Mouse (Mus musculus) limb, embryonic 12.5 days (tissue): ENCODE results near the gene Plekho2. TPM values are rescaled to one million over a fixed set of nuclear protein-coding genes. Genes with fewer than 3 reads are reported as not detected.

ENCODE experiments used
- ATAC-seq: fragments of 200-750 bp; cut with Nextera tagmentation; 2 replicates; pipeline ENCODE4 v1.8.0; 2017; ENCODE audit warnings: low read depth, moderate TSS enrichment; ENCODE audit not compliant: insufficient number of reproducible peaks, insufficient read depth, low FRiP score, low TSS enrichment
- H3K27ac ChIP-seq: fragments of 300-500 bp; sonication (generic); 2 replicates; pipeline ENCODE4 v1.5.1; 2016; ENCODE audit warnings: mild to moderate bottlenecking, moderate library complexity
- H3K27me3 ChIP-seq: fragments of 300-500 bp; sonication (generic); 2 replicates; pipeline ENCODE4 v1.6.1; 2016; ENCODE audit warnings: mild to moderate bottlenecking, moderate library complexity
- H3K36me3 ChIP-seq: fragments of 300-500 bp; sonication (generic); 2 replicates; pipeline ENCODE4 v1.6.1; 2016; ENCODE audit warnings: mild to moderate bottlenecking, moderate library complexity
- H3K4me1 ChIP-seq: fragments of 300-500 bp; sonication (generic); replicated peaks from 2 replicates; pipeline ENCODE4 v1.6.1; 2016
- H3K4me2 ChIP-seq: fragments of 300-500 bp; sonication (generic); 2 replicates; pipeline ENCODE4 v1.6.1; 2016; ENCODE audit warnings: mild to moderate bottlenecking, moderate library complexity
- H3K4me3 ChIP-seq: fragments of 300-500 bp; sonication (generic); replicated peaks from 2 replicates; pipeline ENCODE4 v1.5.1; 2016; ENCODE audit warnings: mild to moderate bottlenecking
- H3K9ac ChIP-seq: fragments of 300-500 bp; sonication (generic); replicated peaks from 2 replicates; pipeline ENCODE4 v1.6.1; 2016; ENCODE audit warnings: mild to moderate bottlenecking, moderate library complexity
- H3K9me3 ChIP-seq: fragments of 300-500 bp; sonication (generic); 2 replicates; pipeline ENCODE4 v1.6.1; 2016; ENCODE audit warnings: mild to moderate bottlenecking, moderate library complexity
- WGBS: fragments of 180-500 bp; shearing (Covaris S2); methylation state at CpG from one replicate; pipeline ENCODE4 v1.1.7; 2016; 5-methylcytosine and 5-hydroxymethylcytosine counted together
- polyA plus RNA-seq: library from polyadenylated mRNA; unstranded; fragments of >200 nt; fragmentation: Nextera tagmentation; extraction: Ambion mirVana; gene quantifications from 2 replicates; pipeline ENCODE4 v1.2.1, GENCODE M21; 2016

Plekho2 gene
- polyA plus RNA-seq, 1 experiment from 2014 or later: 12.2 TPM

- peak; percentile 75 for ATAC-seq
- no peaks in the 10 kb centered on the region for H3K27me3 ChIP-seq
- 0 out of 2 replicates have a peak overlapping the region, but pooled peaks have one; percentile 23 for H3K27ac ChIP-seq
- peaks cover 11% of the 10 kb centered on the region; the same call in 1 of the 2 replicates for H3K4me1 ChIP-seq
- H3K36me3 ChIP-seq: no peaks in the 10 kb centered on the region
- no peak overlapping the region; the same call in 1 of the 2 replicates for H3K9ac ChIP-seq
- H3K4me2 ChIP-seq: peak overlapping the region; percentile 43
- H3K4me3 ChIP-seq: no peak overlapping the region
- whole genome bisulfite sequencing: 9% methylated on average over 9 of the region's 9 CpGs
- H3K9me3 ChIP-seq: no peaks in the 10 kb centered on the region
These were observed 25.8 kb upstream of the Plekho2 start for GRCm38 (mm10) chr9:65605471-65606136.

- peaks cover 11% of the 10 kb centered on the region; the same call in 1 of the 2 replicates for H3K4me1 ChIP-seq
- ATAC-seq: no peak
- H3K9ac ChIP-seq: no peak overlapping the region
- no peaks in the 10 kb centered on the region for H3K9me3 ChIP-seq
- H3K4me3 ChIP-seq: no peak overlapping the region
- no peaks in the 10 kb centered on the region for H3K36me3 ChIP-seq
- H3K27me3 ChIP-seq: no peaks in the 10 kb centered on the region
- 47% methylated on average over 8 of the region's 8 CpGs for WGBS
- no peak overlapping the region for H3K27ac ChIP-seq
- H3K4me2 ChIP-seq: no peak overlapping the region
These were observed 23.7 kb upstream of the Plekho2 start for GRCm38 (mm10) chr9:65603401-65604102.

- H3K4me3 ChIP-seq: no peak overlapping the region
- 81% methylated on average over 2 of the region's 2 CpGs for WGBS
- no peaks in the 10 kb centered on the region for H3K9me3 ChIP-seq
- peaks cover 2% of the 10 kb centered on the region; the same call in 1 of the 2 replicates for H3K4me1 ChIP-seq
- no peak for ATAC-seq
- H3K27ac ChIP-seq: no peak overlapping the region
- no peaks in the 10 kb centered on the region for H3K27me3 ChIP-seq
- peaks cover 1% of the 10 kb centered on the region; the same call in 1 of the 2 replicates for H3K36me3 ChIP-seq
- no peak overlapping the region for H3K4me2 ChIP-seq
- no peak overlapping the region for H3K9ac ChIP-seq
These were observed 21.1 kb upstream of the Plekho2 start for GRCm38 (mm10) chr9:65600951-65601350.

- Histone ChIP-seq H3K4me2 (peak overlapping the region; percentile 24; the same call in 1 of the 2 replicates), H3K27ac (no peak overlapping the region), H3K36me3 (peaks cover 23% of the 10 kb centered on the region), H3K9ac (no peak overlapping the region), H3K4me3 (no peak overlapping the region), H3K9me3 (no peaks in the 10 kb centered on the region), H3K4me1 (no peaks in the 10 kb centered on the region), H3K27me3 (no peaks in the 10 kb centered on the region)
- WGBS: 56% methylated on average over 7 of the region's 11 CpGs
- ATAC-seq: no peak
These were observed 19.0 kb upstream of the Plekho2 start for GRCm38 (mm10) chr9:65598765-65599249.

GRCm38 (mm10) chr9:65593596-65593995 lies 13.8 kb upstream of the Plekho2 start:
- WGBS: 79% methylated on average over 9 of the region's 9 CpGs
- Histone ChIP-seq H3K9ac (no peak overlapping the region), H3K27ac (no peak overlapping the region), H3K4me2 (no peak overlapping the region), H3K36me3 (peaks cover 67% of the 10 kb centered on the region), H3K9me3 (no peaks in the 10 kb centered on the region), H3K4me3 (no peak overlapping the region), H3K4me1 (peaks cover 14% of the 10 kb centered on the region), H3K27me3 (no peaks in the 10 kb centered on the region)
- no peak for ATAC-seq

- Histone ChIP-seq H3K36me3 (peaks cover 67% of the 10 kb centered on the region), H3K9me3 (no peaks in the 10 kb centered on the region), H3K27me3 (no peaks in the 10 kb centered on the region), H3K4me1 (peaks cover 23% of the 10 kb centered on the region), H3K4me3 (no peak overlapping the region), H3K9ac (no peak overlapping the region), H3K4me2 (no peak overlapping the region), H3K27ac (no peak overlapping the region)
- ATAC-seq: no peak
- WGBS: 85% methylated on average over 3 of the region's 3 CpGs
These were observed 12.9 kb upstream of the Plekho2 start for GRCm38 (mm10) chr9:65592721-65593120.

- Histone ChIP-seq H3K4me1 (peaks cover 23% of the 10 kb centered on the region), H3K4me3 (peak overlapping the region; percentile 72), H3K9ac (peak overlapping the region; percentile 52; the same call in 1 of the 2 replicates), H3K27ac (no peak overlapping the region), H3K27me3 (no peaks in the 10 kb centered on the region), H3K9me3 (no peaks in the 10 kb centered on the region), H3K36me3 (peaks cover 48% of the 10 kb centered on the region), H3K4me2 (peak overlapping the region; percentile 99)
- ATAC-seq: no peak
- WGBS: 92% methylated on average over 3 of the region's 3 CpGs
These were observed 9.3 kb upstream of the Plekho2 start for GRCm38 (mm10) chr9:65589091-65589490.

- Histone ChIP-seq H3K27ac (0 out of 2 replicates have a peak overlapping the region, but pooled peaks have one; percentile 17), H3K4me3 (peak overlapping the region; percentile 72), H3K9ac (peak overlapping the region; percentile 75), H3K36me3 (peaks cover 34% of the 10 kb centered on the region), H3K4me2 (peak overlapping the region; percentile 99), H3K9me3 (no peaks in the 10 kb centered on the region), H3K4me1 (peaks cover 26% of the 10 kb centered on the region), H3K27me3 (no peaks in the 10 kb centered on the region)
- ATAC-seq: no peak
- under 1% methylated on average over 64 of the region's 64 CpGs for WGBS
These were observed 7.9 kb upstream of the Plekho2 start for GRCm38 (mm10) chr9:65587573-65588358.

- Histone ChIP-seq H3K27ac (0 out of 2 replicates have a peak overlapping the region, but pooled peaks have one; percentile 17), H3K36me3 (peaks cover 29% of the 10 kb centered on the region), H3K4me1 (peaks cover 26% of the 10 kb centered on the region), H3K9me3 (no peaks in the 10 kb centered on the region), H3K4me2 (peak overlapping the region; percentile 99), H3K9ac (peak overlapping the region; percentile 75), H3K4me3 (peak overlapping the region; percentile 72), H3K27me3 (no peaks in the 10 kb centered on the region)
- under 1% methylated on average over 6 of the region's 6 CpGs for WGBS
- no peak for ATAC-seq
These were observed 7.4 kb upstream of the Plekho2 start for GRCm38 (mm10) chr9:65587270-65587572.

GRCm38 (mm10) chr9:65586406-65587269 lies 6.8 kb upstream of the Plekho2 start, which contains the start of gene Pif1:
TSS of gene Pif1 (plus strand) at chr9:65587160.
- Histone ChIP-seq H3K36me3 (peaks cover 25% of the 10 kb centered on the region), H3K4me2 (peak within 1 kb of the TSS; percentile 99), H3K4me3 (peak within 1 kb of the TSS; percentile 72), H3K4me1 (peaks cover 26% of the 10 kb centered on the region), H3K9ac (peak within 1 kb of the TSS; percentile 75), H3K27me3 (no peaks in the 10 kb centered on the region), H3K27ac (peak within 1 kb of the TSS; percentile 81), H3K9me3 (no peaks in the 10 kb centered on the region)
- peak; percentile 79 for ATAC-seq
- 7% methylated on average over 28 of the region's 28 CpGs for WGBS
